Mouse (Mus musculus): ENCODE results near the gene Asb18. TPM values are rescaled to one million over a fixed set of nuclear protein-coding genes. Genes with fewer than 3 reads are reported as not detected.

The Asb18 gene
- not detected in 2 replicates for polyA plus RNA-seq (2012; rRNA removed)

- H3K4me3 ChIP-seq (ENCODE audit: low read depth, low read length), result no peak within 1 kb of the TSS
- WGBS, result 54% methylated on average over 5 of the region's 5 CpGs
- no peaks in the 10 kb centered on the region for H3K27me3 ChIP-seq (ENCODE audit: control insufficient read depth, insufficient read depth, low read length)
- TF ChIP-seq POLR2A (IDR thresholded peaks at IDR 0.05; ENCODE audit: low read depth, low read length) (no peak), CTCF (IDR thresholded peaks at IDR 0.05; ENCODE audit: extremely low read depth, insufficient read length, insufficient replicate concordance, low read depth, low read length) (no peak)
- H3K27ac ChIP-seq (ENCODE audit: insufficient read depth, low read depth, low read length), result no peak within 1 kb of the TSS
- no peaks in the 10 kb centered on the region for H3K36me3 ChIP-seq (ENCODE audit: control insufficient read depth, insufficient read depth, low read length)
- H3K4me1 ChIP-seq (ENCODE audit: control insufficient read depth, insufficient read depth, insufficient read length, low read length), result no peaks in the 10 kb centered on the region
Measured at GRCm38 (mm10) chr1:90014446-90014845, at the start of gene Asb18. Gene Asb18 (minus strand): TSS chr1:90014666.

- WGBS, result 20% methylated on average over 7 of the region's 7 CpGs
- no peak overlapping the region for H3K27ac ChIP-seq (ENCODE audit: insufficient read depth, low read depth, low read length)
- TF ChIP-seq CTCF (IDR thresholded peaks at IDR 0.05; ENCODE audit: extremely low read depth, insufficient read length, insufficient replicate concordance, low read depth, low read length) (0 out of 2 replicates have a peak, but pooled peaks have one; percentile 8), POLR2A (IDR thresholded peaks at IDR 0.05; ENCODE audit: low read depth, low read length) (no peak)
- H3K4me1 ChIP-seq (ENCODE audit: control insufficient read depth, insufficient read depth, insufficient read length, low read length), result no peaks in the 10 kb centered on the region
- no peak overlapping the region for H3K4me3 ChIP-seq (ENCODE audit: low read depth, low read length)
- no peaks in the 10 kb centered on the region for H3K36me3 ChIP-seq (ENCODE audit: control insufficient read depth, insufficient read depth, low read length)
- H3K27me3 ChIP-seq (ENCODE audit: control insufficient read depth, insufficient read depth, low read length), result no peaks in the 10 kb centered on the region
Measured at GRCm38 (mm10) chr1:90060599-90060998, 46.1 kb upstream of the Asb18 start.

GRCm38 (mm10) chr1:90060054-90060453 is 45.6 kb upstream of the Asb18 start:
- no peaks in the 10 kb centered on the region for H3K27me3 ChIP-seq (ENCODE audit: control insufficient read depth, insufficient read depth, low read length)
- no peaks in the 10 kb centered on the region for H3K36me3 ChIP-seq (ENCODE audit: control insufficient read depth, insufficient read depth, low read length)
- no peak overlapping the region for H3K4me3 ChIP-seq (ENCODE audit: low read depth, low read length)
- no peaks in the 10 kb centered on the region for H3K4me1 ChIP-seq (ENCODE audit: control insufficient read depth, insufficient read depth, insufficient read length, low read length)
- TF ChIP-seq POLR2A (IDR thresholded peaks at IDR 0.05; ENCODE audit: low read depth, low read length) (no peak), CTCF (IDR thresholded peaks at IDR 0.05; ENCODE audit: extremely low read depth, insufficient read length, insufficient replicate concordance, low read depth, low read length) (no peak)
- H3K27ac ChIP-seq (ENCODE audit: insufficient read depth, low read depth, low read length), result no peak overlapping the region
- WGBS, result 65% methylated on average over 3 of the region's 3 CpGs

- Histone ChIP-seq H3K27ac (ENCODE audit: insufficient read depth, low read depth, low read length) (no peak overlapping the region), H3K4me1 (ENCODE audit: control insufficient read depth, insufficient read depth, insufficient read length, low read length) (no peaks in the 10 kb centered on the region), H3K27me3 (ENCODE audit: control insufficient read depth, insufficient read depth, low read length) (no peaks in the 10 kb centered on the region), H3K4me3 (ENCODE audit: low read depth, low read length) (no peak overlapping the region), H3K36me3 (ENCODE audit: control insufficient read depth, insufficient read depth, low read length) (no peaks in the 10 kb centered on the region)
- TF ChIP-seq CTCF (IDR thresholded peaks at IDR 0.05; ENCODE audit: extremely low read depth, insufficient read length, insufficient replicate concordance, low read depth, low read length) (no peak), POLR2A (IDR thresholded peaks at IDR 0.05; ENCODE audit: low read depth, low read length) (no peak)
- WGBS, result 83% methylated on average over 4 of the region's 4 CpGs
Measured at GRCm38 (mm10) chr1:90054991-90055390, 40.5 kb upstream of the Asb18 start.

DNA sequence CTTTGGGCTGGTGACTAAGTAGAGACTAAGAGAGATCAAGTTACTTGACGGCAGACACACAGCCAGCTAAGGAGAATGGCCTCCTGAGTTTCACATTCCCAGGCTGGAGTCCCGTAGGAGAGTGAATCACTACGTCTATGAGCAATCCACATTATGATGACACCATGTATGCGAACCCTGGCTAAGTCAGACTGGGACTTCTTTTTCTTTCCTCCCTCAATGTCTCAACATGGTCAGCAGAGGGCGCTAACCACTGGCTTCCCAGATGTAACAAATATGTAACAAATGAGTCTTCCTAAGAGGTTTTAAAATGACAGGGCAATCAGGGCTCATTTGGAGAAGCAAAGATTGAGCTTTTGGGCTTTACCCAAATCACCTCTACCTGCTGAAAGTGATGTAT is 36.9 kb upstream of the Asb18 start:
- TF ChIP-seq POLR2A (IDR thresholded peaks at IDR 0.05; ENCODE audit: low read depth, low read length) (no peak), CTCF (IDR thresholded peaks at IDR 0.05; ENCODE audit: extremely low read depth, insufficient read length, insufficient replicate concordance, low read depth, low read length) (peak; percentile 20; the same call in 1 of the 2 replicates)
- H3K27ac ChIP-seq (ENCODE audit: insufficient read depth, low read depth, low read length), result no peak overlapping the region
- 21% methylated on average over 5 of the region's 5 CpGs for WGBS
- no peaks in the 10 kb centered on the region for H3K36me3 ChIP-seq (ENCODE audit: control insufficient read depth, insufficient read depth, low read length)
- H3K27me3 ChIP-seq (ENCODE audit: control insufficient read depth, insufficient read depth, low read length), result no peaks in the 10 kb centered on the region
- H3K4me1 ChIP-seq (ENCODE audit: control insufficient read depth, insufficient read depth, insufficient read length, low read length), result no peaks in the 10 kb centered on the region
- no peak overlapping the region for H3K4me3 ChIP-seq (ENCODE audit: low read depth, low read length)

DNA sequence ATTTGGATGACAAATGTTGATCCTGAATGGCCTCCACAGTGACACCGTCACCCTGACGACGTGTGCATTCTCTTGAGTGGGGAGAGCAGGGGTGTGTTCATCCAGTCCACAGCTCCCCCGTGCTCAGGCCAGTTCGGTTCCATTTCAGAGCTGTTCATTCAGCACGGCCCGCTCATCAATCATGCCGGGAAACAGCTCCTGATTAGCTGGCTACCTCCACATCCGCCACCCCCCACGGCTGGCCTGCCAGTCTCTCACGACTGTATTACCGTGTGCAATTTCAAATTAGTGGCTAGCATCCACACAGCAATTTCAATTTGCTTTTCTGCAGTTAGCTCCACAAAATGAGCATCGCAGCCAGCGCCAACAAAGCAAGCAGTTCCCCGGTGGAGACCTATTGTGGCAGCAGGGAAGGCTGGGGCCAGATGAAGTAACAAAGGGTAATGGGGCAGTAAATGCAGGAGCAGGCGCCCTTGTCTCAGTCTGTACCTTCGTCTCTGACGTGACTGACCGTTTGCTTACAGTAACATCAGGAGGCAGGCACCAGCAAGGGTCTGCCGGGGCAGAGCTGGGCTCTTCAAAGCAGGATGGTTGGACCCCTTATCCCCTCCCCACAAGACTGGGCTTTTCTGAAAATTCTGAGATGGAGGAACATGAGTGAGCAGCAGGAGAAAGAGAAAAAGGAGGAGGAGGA is 35.7 kb upstream of the Asb18 start:
- H3K27ac ChIP-seq (ENCODE audit: insufficient read depth, low read depth, low read length), result no peak overlapping the region
- no peaks in the 10 kb centered on the region for H3K36me3 ChIP-seq (ENCODE audit: control insufficient read depth, insufficient read depth, low read length)
- H3K4me3 ChIP-seq (ENCODE audit: low read depth, low read length), result no peak overlapping the region
- no peak for TF ChIP-seq CTCF (IDR thresholded peaks at IDR 0.05; ENCODE audit: extremely low read depth, insufficient read length, insufficient replicate concordance, low read depth, low read length)
- TF ChIP-seq POLR2A (IDR thresholded peaks at IDR 0.05; ENCODE audit: low read depth, low read length), result no peak
- WGBS, result 36% methylated on average over 20 of the region's 20 CpGs
- no peaks in the 10 kb centered on the region for H3K27me3 ChIP-seq (ENCODE audit: control insufficient read depth, insufficient read depth, low read length)
- no peaks in the 10 kb centered on the region for H3K4me1 ChIP-seq (ENCODE audit: control insufficient read depth, insufficient read depth, insufficient read length, low read length)

DNA sequence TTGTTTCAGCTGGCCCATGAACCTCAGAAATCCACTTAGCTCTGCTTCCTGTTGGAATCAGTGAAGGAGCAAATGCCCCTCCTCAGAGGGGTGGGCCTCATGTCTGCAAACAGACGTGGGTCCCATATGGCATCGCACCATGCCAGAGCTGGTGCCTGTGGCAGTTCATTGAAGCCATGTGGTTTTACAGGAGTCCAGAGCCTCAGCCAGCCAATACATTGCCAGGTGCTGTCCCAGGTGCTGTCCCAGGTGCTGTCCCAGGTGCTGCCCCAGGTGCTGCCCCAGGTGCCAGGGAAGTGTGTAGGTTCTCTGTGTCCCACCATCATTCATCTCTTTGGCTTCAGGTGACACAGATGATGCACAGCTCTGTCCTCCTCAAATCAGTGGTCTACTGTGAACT is 13.8 kb upstream of the Asb18 start:
- H3K4me3 ChIP-seq (ENCODE audit: low read depth, low read length), result no peak overlapping the region
- no peaks in the 10 kb centered on the region for H3K4me1 ChIP-seq (ENCODE audit: control insufficient read depth, insufficient read depth, insufficient read length, low read length)
- H3K36me3 ChIP-seq (ENCODE audit: control insufficient read depth, insufficient read depth, low read length), result no peaks in the 10 kb centered on the region
- no peaks in the 10 kb centered on the region for H3K27me3 ChIP-seq (ENCODE audit: control insufficient read depth, insufficient read depth, low read length)
- TF ChIP-seq POLR2A (IDR thresholded peaks at IDR 0.05; ENCODE audit: low read depth, low read length), result no peak
- no peak for TF ChIP-seq CTCF (IDR thresholded peaks at IDR 0.05; ENCODE audit: extremely low read depth, insufficient read length, insufficient replicate concordance, low read depth, low read length)
- no peak overlapping the region for H3K27ac ChIP-seq (ENCODE audit: insufficient read depth, low read depth, low read length)
- 42% methylated on average over 2 of the region's 2 CpGs for WGBS
